Mouse (Mus musculus) neural tube, embryonic 12.5 days (tissue): ENCODE measurements around the gene Rfx2. TPM values are rescaled to one million over a fixed set of nuclear protein-coding genes. Genes with fewer than 3 reads are reported as not detected.

Source experiments
- ATAC-seq: fragments of 200-750 bp; cut with Nextera tagmentation; 2 replicates; pipeline ENCODE4 v1.8.0; 2017; ENCODE audit warnings: low read depth, mild to moderate bottlenecking, moderate TSS enrichment, moderate library complexity; ENCODE audit not compliant: low FRiP score
- H3K27ac ChIP-seq: fragments of 300-500 bp; sonication (generic); 2 replicates; pipeline ENCODE4 v1.5.1; 2016
- H3K27me3 ChIP-seq: fragments of 300-500 bp; sonication (generic); replicated peaks from 2 replicates; pipeline ENCODE4 v1.6.1; 2016; ENCODE audit warnings: mild to moderate bottlenecking
- H3K36me3 ChIP-seq: fragments of 300-500 bp; sonication (generic); 2 replicates; pipeline ENCODE4 v1.6.1; 2016; ENCODE audit warnings: mild to moderate bottlenecking
- H3K4me1 ChIP-seq: fragments of 300-500 bp; sonication (generic); 2 replicates; pipeline ENCODE4 v1.6.1; 2016
- H3K4me2 ChIP-seq: fragments of 300-500 bp; sonication (generic); replicated peaks from 2 replicates; pipeline ENCODE4 v1.6.1; 2016; ENCODE audit warnings: mild to moderate bottlenecking
- H3K4me3 ChIP-seq: fragments of 300-500 bp; sonication (generic); 2 replicates; pipeline ENCODE4 v1.5.1; 2016
- H3K9ac ChIP-seq: fragments of 300-500 bp; sonication (generic); 2 replicates; pipeline ENCODE4 v1.6.1; 2016; ENCODE audit warnings: mild to moderate bottlenecking
- H3K9me3 ChIP-seq: fragments of 300-500 bp; sonication (generic); 2 replicates; pipeline ENCODE4 v1.6.1; 2016; ENCODE audit warnings: mild to moderate bottlenecking
- WGBS: fragments of 180-500 bp; shearing (Covaris S2); methylation state at CpG from one replicate; pipeline ENCODE4 v1.1.7; 2016; 5-methylcytosine and 5-hydroxymethylcytosine counted together
- polyA plus RNA-seq: library from polyadenylated mRNA; unstranded; fragments of >200 nt; fragmentation: Nextera tagmentation; extraction: Ambion mirVana; gene quantifications from 2 replicates; pipeline ENCODE4 v1.2.1, GENCODE M21; 2016

The Rfx2 gene
- polyA plus RNA-seq, result 4.9 and 6.0 TPM in 2 replicates

GRCm38 (mm10) chr17:56830411-56831110 lies at the start of gene Rfx2:
Rfx2 (minus strand) TSS chr17:56831013.
- WGBS, result under 1% methylated on average over 34 of the region's 62 CpGs
- Histone ChIP-seq H3K4me3 (peak within 1 kb of the TSS; percentile 64), H3K4me1 (peaks cover 10% of the 10 kb centered on the region), H3K27me3 (peaks cover 15% of the 10 kb centered on the region; the same call in 1 of the 2 replicates), H3K4me2 (peak within 1 kb of the TSS; percentile 85), H3K27ac (no peak within 1 kb of the TSS), H3K36me3 (no peaks in the 10 kb centered on the region), H3K9ac (peak within 1 kb of the TSS; percentile 52), H3K9me3 (no peaks in the 10 kb centered on the region)
- no peak; the same call in none of the 2 replicates for ATAC-seq

- Histone ChIP-seq H3K27ac (no peak overlapping the region), H3K9ac (no peak overlapping the region), H3K27me3 (no peaks in the 10 kb centered on the region), H3K4me2 (no peak overlapping the region), H3K9me3 (no peaks in the 10 kb centered on the region), H3K4me3 (no peak overlapping the region), H3K36me3 (no peaks in the 10 kb centered on the region), H3K4me1 (no peaks in the 10 kb centered on the region)
- WGBS, result 93% methylated on average over 19 of the region's 19 CpGs
- ATAC-seq, result no peak
Observed at GRCm38 (mm10) chr17:56877426-56877825, 46.6 kb upstream of the Rfx2 start.

GRCm38 (mm10) chr17:56876981-56877380 lies 46.2 kb upstream of the Rfx2 start:
- Histone ChIP-seq H3K4me1 (no peaks in the 10 kb centered on the region), H3K27ac (no peak overlapping the region), H3K4me3 (no peak overlapping the region), H3K27me3 (no peaks in the 10 kb centered on the region), H3K9ac (no peak overlapping the region), H3K9me3 (no peaks in the 10 kb centered on the region), H3K36me3 (no peaks in the 10 kb centered on the region), H3K4me2 (no peak overlapping the region)
- ATAC-seq, result no peak
- WGBS, result 67% methylated on average over 8 of the region's 8 CpGs

- Histone ChIP-seq H3K4me1 (no peaks in the 10 kb centered on the region), H3K9ac (no peak overlapping the region), H3K27ac (no peak overlapping the region), H3K36me3 (no peaks in the 10 kb centered on the region), H3K4me2 (no peak overlapping the region), H3K9me3 (no peaks in the 10 kb centered on the region), H3K27me3 (no peaks in the 10 kb centered on the region), H3K4me3 (no peak overlapping the region)
- no peak for ATAC-seq
- 91% methylated on average over 3 of the region's 3 CpGs for WGBS
Observed at GRCm38 (mm10) chr17:56876465-56876864, 45.7 kb upstream of the Rfx2 start.

GRCm38 (mm10) chr17:56874936-56875651 lies 44.3 kb upstream of the Rfx2 start, which contains the start of gene 1700061G19Rik:
1700061G19Rik (plus strand) TSS chr17:56875477.
- H3K9me3 ChIP-seq, result no peaks in the 10 kb centered on the region
- no peak within 1 kb of the TSS for H3K4me2 ChIP-seq
- H3K36me3 ChIP-seq, result no peaks in the 10 kb centered on the region
- H3K27ac ChIP-seq, result no peak within 1 kb of the TSS
- 88% methylated on average over 12 of the region's 12 CpGs for WGBS
- H3K4me3 ChIP-seq, result no peak within 1 kb of the TSS
- H3K4me1 ChIP-seq, result no peaks in the 10 kb centered on the region
- no peak within 1 kb of the TSS for H3K9ac ChIP-seq
- H3K27me3 ChIP-seq, result no peaks in the 10 kb centered on the region
- no peak for ATAC-seq

GRCm38 (mm10) chr17:56874237-56874636 lies 43.4 kb upstream of the Rfx2 start, which contains the start of gene Acsbg2:
Acsbg2 (minus strand) TSS chr17:56874447.
- no peak within 1 kb of the TSS for H3K4me3 ChIP-seq
- no peak within 1 kb of the TSS for H3K9ac ChIP-seq
- no peaks in the 10 kb centered on the region for H3K27me3 ChIP-seq
- 100% methylated on average over 2 of the region's 2 CpGs for WGBS
- no peaks in the 10 kb centered on the region for H3K36me3 ChIP-seq
- H3K4me1 ChIP-seq, result no peaks in the 10 kb centered on the region
- ATAC-seq, result no peak
- H3K9me3 ChIP-seq, result no peaks in the 10 kb centered on the region
- no peak within 1 kb of the TSS for H3K27ac ChIP-seq
- no peak within 1 kb of the TSS for H3K4me2 ChIP-seq

GRCm38 (mm10) chr17:56872512-56872911 lies 41.7 kb upstream of the Rfx2 start:
- Histone ChIP-seq H3K9ac (no peak overlapping the region), H3K9me3 (no peaks in the 10 kb centered on the region), H3K27ac (no peak overlapping the region), H3K4me3 (no peak overlapping the region), H3K36me3 (no peaks in the 10 kb centered on the region), H3K4me1 (no peaks in the 10 kb centered on the region), H3K4me2 (no peak overlapping the region), H3K27me3 (no peaks in the 10 kb centered on the region)
- WGBS, result 80% methylated on average over 7 of the region's 7 CpGs
- no peak for ATAC-seq

GRCm38 (mm10) chr17:56871767-56872166 lies 41.0 kb upstream of the Rfx2 start:
- WGBS, result 85% methylated on average over 8 of the region's 8 CpGs

GRCm38 (mm10) chr17:56870287-56870953 lies 39.6 kb upstream of the Rfx2 start:
- WGBS, result 72% methylated on average over 15 of the region's 15 CpGs
- ATAC-seq, result no peak

More at GRCm38 (mm10) chr17:56871767-56872166, 41.0 kb upstream of the Rfx2 start:
- Histone ChIP-seq H3K9me3 (0 out of 2 replicates have a peak, but pooled peaks cover 7% of the 10 kb centered on the region), H3K9ac (no peak overlapping the region), H3K4me3 (no peak overlapping the region), H3K4me2 (no peak overlapping the region), H3K36me3 (no peaks in the 10 kb centered on the region), H3K27me3 (no peaks in the 10 kb centered on the region), H3K27ac (no peak overlapping the region), H3K4me1 (no peaks in the 10 kb centered on the region)
- no peak for ATAC-seq

GRCm38 (mm10) chr17:56869481-56869977 lies 38.7 kb upstream of the Rfx2 start:
- Histone ChIP-seq H3K36me3 (no peaks in the 10 kb centered on the region), H3K4me3 (no peak overlapping the region), H3K27ac (no peak overlapping the region), H3K4me2 (no peak overlapping the region), H3K9me3 (0 out of 2 replicates have a peak, but pooled peaks cover 9% of the 10 kb centered on the region), H3K9ac (no peak overlapping the region), H3K4me1 (no peaks in the 10 kb centered on the region), H3K27me3 (no peaks in the 10 kb centered on the region)
- ATAC-seq, result no peak
- 69% methylated on average over 9 of the region's 9 CpGs for WGBS

More at GRCm38 (mm10) chr17:56870287-56870953, 39.6 kb upstream of the Rfx2 start:
- no peaks in the 10 kb centered on the region for H3K27me3 ChIP-seq
- no peaks in the 10 kb centered on the region for H3K36me3 ChIP-seq
- no peak overlapping the region for H3K4me2 ChIP-seq
- no peak overlapping the region for H3K9ac ChIP-seq
- no peak overlapping the region for H3K4me3 ChIP-seq
- 0 out of 2 replicates have a peak, but pooled peaks cover 9% of the 10 kb centered on the region for H3K9me3 ChIP-seq
- no peak overlapping the region for H3K27ac ChIP-seq
- no peaks in the 10 kb centered on the region for H3K4me1 ChIP-seq

GRCm38 (mm10) chr17:56866071-56866470 lies 35.3 kb upstream of the Rfx2 start:
- H3K9ac ChIP-seq, result no peak overlapping the region
- H3K9me3 ChIP-seq, result 0 out of 2 replicates have a peak, but pooled peaks cover 9% of the 10 kb centered on the region
- H3K27ac ChIP-seq, result no peak overlapping the region
- no peaks in the 10 kb centered on the region for H3K4me1 ChIP-seq
- WGBS, result 78% methylated on average over 7 of the region's 7 CpGs
- no peaks in the 10 kb centered on the region for H3K36me3 ChIP-seq
- H3K27me3 ChIP-seq, result no peaks in the 10 kb centered on the region
- no peak overlapping the region for H3K4me3 ChIP-seq
- no peak overlapping the region for H3K4me2 ChIP-seq
- no peak for ATAC-seq

GRCm38 (mm10) chr17:56861197-56861596 lies 30.4 kb upstream of the Rfx2 start:
- Histone ChIP-seq H3K9me3 (no peaks in the 10 kb centered on the region), H3K27ac (no peak overlapping the region), H3K36me3 (no peaks in the 10 kb centered on the region), H3K4me3 (no peak overlapping the region), H3K9ac (no peak overlapping the region), H3K4me2 (no peak overlapping the region), H3K4me1 (no peaks in the 10 kb centered on the region), H3K27me3 (no peaks in the 10 kb centered on the region)
- ATAC-seq, result no peak
- 70% methylated on average over 3 of the region's 3 CpGs for WGBS
